Mouse (Mus musculus) CD8-positive naive resting alpha-beta T cell, adult 2 months (primary cell): ENCODE results near the gene Gltp.

ENCODE experiments used
- DNase-seq, 2 experiments: peaks; one replicate each; pipeline ENCODE4 v3.0.0; 2022; ENCODE audit warnings: low read depth in 2 of 2, low spot score in 2 of 2

The Gltp gene

DNA sequence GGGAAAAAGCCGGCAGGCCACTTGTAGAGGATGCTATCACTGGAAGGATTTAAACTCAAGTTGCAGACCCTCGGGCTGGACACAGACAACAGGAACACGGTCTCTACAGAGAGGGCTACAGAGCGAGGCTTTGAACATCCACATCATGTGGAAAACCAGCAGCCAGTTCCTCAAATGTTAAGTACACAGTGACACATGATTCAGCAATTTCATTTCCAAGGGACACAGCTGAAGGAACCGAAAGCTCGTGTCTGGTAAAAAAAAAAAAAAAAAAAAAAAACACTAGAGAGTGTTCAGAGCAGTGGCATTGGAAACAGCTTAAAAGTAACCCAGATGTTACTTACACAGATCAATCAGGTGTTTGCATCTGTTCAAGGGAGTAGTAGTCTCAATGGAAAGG, 29.8 kb downstream of the Gltp start:
- no peak for DNase-seq

DNA sequence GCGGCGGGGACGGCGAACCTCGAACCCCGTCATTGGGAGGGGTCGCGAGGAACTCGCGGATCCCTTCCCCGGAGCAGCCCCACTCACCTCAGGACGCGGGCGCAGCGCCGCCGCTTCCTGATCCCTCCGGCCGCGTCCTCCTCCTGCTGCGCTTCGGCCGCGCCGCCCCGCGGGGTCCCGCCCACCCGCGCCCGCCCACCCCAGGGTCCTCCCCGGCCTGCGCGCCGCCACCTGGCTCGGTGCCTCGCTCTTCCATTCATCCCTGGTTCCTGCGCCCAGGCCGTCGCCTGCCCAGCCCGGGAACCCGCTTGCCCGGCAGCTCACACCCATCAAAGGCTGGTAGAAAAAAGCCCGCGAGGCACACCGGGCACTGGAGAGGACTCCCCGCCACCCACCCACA, 32.5 kb downstream of the Gltp start, which contains the start of gene Trpv4:
Gene Trpv4 (minus strand): TSS at position 167 of the 400 bp plus-strand sequence.
- DNase-seq, result no peak

DNA sequence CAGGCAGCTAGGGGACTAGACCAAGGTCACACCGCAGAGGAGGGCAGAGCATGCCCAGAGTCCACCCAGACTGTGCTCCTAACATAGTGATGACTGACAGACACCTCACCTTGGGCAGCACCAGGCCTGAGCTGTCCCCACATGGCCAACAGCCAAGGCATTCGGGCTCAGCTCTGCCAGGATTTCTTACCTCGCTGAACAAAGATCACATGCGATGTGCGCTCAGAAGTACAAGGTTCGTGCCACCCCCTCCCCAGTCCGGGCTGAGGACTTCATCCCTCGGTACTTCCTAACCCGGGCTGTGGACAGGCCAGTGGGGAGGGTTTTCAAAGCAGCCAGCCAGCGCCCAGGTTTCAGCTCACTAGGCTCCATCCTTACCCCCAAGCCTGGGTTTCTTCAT, 33.4 kb downstream of the Gltp start:
- DNase-seq, result no peak

DNA sequence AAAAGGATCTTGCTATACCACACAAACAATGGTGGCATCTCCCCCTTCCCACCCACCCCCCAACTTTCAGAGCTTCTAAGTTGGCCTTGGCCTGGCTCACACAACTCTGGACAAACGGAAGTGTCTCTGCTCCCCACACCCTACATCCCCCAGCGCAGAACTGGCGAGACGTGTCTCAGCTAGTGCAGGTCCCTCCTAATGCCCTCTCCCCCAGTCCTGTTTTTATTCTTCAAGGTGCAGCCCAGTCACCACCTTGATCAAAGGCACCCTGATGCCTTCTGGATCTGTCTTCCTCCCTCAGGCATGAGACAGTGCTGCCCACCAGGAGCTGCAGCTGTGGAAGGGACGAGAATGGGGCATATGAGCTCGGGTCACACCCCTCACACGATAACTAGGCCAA, 34.5 kb downstream of the Gltp start:
- DNase-seq, result no peak

DNA sequence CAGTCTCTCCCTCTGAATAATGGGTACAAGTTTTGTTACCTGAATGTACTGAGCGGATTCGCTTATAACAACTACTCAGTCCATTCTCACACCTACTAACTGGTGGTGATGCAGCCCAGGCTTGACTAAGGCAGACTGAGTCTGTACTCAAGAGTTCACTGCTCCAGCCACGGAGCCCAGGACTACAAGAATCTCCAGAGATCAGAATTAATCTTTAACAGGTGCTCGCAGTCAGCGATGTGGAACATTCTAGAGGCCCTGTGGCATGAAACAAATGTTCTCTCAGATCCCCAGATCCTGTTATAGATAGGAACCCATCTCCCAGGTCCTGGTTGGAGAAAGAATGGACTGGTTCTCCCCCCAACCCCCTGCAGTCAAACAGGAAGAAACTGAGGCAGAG, 35.1 kb downstream of the Gltp start:
- DNase-seq, result no peak

DNA sequence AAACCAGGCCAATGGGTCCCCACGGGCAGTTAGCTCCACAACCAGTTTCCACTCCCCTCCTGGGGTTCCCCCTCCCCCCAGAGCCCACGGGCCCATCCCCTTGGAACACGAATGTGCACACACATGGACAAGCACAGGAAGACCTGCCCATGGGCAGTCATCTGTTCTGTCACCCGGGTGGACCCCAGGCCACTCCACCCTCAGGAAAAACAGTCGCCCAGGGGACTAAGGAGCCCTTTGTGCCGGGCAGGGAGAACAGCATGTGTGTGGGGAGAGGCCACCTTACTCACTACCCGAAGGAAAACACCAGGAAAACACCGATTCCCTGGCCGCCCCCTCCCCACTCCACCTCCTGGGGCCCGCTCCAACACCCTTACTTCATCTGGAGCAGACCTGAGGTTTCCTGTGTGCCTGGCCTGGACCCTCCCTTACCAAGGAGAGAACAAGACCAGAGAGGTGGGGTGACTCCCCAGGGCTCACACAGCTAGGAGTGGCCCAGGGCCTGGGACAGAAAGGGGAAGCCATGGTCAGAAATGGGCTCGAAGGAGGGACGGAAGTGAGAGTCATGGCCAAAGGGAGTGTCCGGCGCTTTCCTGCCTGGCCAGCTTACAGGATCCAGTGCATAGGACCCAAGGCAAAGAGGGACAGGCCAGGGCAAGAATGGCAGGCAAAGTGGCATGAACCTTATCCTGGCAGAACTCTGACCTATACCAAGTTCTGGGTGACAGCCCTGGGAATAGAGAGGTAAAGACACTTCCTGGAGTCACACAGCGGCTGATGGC, 36.9 kb downstream of the Gltp start:
- no peak for DNase-seq

DNA sequence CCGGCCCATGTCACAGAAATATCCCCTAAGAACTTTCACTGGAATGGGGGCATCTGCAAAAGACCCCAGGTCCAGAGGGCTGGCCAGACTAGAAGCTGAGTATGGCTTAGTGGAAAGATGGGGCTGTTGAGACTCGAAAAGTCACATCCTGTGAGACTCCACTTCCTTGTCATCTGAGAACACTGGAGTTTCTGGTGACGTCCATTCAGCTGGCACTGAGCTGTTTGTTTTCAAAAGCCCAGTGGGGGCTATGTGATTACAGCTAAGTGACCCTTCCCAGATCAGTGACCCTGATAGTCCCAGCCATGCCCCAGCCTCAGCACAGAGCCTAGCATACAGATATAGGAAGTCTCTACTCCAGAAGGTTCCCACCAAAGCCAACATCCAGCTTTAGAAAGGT, 39.3 kb downstream of the Gltp start:
- DNase-seq, result no peak

DNA sequence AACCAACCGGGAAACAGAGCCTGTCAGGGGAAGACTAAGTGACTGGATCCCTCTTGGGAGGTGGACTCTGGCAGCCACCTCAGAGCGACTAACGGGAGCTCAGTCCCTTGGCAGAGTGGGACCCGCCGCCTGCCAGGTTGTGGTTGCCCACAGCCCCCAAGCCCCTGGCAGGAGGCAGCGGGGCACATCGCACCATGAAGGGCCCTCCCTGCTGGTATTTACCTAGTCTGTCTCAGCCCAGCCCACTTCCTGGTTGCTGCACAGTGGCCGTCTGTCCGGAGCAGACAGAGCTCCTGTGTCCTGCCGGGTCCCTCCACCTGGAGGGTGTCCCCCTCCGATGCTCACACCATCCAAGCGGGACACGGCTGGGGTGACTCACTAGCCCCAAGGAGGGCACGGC, 39.8 kb downstream of the Gltp start:
- DNase-seq, result no peak

DNA sequence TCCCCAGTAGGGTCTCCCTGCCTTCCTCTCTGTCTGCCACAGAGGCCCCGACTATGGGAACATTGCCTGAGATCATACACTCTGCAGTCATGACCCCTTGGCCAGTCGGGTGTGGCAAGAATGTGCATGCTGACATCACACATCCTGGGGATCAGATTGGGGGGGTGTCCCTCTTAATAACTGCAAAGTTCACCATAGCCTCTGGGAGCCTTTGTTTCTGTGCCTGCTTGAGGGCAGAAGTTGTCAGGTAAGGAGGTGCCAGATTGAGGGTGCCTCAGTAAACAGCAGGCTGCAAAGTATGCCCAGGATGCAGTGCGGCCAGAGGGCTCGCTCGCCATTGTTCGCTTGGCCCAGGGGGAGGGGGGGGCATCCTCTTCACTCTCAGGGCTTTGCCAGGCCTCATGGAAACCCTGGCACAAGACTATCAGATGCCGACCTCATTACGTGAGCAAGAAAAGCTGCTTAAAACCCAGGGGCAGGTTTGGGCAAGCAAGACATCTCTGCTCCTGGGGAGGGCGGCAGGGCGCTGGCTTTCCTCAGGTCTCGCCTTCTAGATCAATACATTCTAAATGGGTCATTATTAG, 42.0 kb downstream of the Gltp start:
- DNase-seq, result no peak

DNA sequence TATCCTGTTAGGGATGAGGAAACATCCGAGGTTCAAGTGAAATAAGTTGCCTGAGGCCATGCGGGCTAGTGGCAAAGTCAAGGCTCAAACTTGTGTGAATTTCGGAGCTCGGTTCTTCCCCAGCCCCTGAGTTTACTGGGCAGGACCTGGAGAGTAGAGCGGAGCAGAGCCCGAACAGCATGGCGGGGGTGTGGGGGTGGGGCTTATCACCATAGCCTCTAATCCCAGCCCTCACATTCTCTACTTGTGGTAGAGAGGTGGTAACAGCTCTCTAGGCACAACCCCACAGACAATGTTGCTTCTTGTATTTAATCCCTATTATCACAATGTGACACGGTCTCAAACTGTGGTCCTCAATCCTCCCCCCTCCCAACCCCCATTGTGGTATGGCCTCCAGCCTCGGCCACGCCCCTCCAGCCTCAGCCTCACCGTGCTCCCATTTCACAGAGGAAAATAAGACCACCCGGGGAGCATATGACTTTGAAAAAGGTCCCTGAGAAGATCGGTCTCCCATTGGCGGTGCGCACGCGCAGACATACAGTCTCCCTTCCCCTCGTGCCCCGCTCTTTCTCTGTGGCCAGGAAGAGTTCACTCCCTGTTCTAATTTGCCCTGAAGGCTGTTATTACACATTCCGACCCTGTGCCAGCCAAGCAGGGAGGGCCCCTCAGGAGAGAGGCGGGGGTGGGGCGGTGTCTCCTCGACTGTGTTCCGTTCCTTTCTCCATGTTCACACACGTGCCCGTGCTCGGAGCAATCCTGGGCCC, 43.4 kb downstream of the Gltp start:
- DNase-seq, result no peak

DNA sequence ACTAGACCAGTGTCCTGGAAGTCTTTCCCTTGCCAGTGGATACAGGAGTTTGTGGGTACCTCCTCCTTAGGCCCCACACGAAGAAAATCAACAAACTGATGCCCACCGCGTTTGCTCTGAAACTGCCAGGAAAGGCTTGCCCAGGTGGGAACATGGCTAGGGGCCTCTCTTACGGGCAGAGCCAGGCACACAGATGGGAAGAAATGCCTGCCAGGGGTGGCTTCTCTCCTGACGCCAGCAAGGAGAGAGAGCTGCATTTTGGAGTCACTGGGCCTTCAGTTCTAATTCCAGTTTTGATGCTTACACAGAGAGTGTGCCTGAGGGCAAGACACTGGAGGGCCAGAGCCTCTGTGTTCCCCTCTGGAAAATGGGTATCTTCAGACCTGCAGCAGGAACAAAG, 44.9 kb downstream of the Gltp start:
- no peak for DNase-seq

DNA sequence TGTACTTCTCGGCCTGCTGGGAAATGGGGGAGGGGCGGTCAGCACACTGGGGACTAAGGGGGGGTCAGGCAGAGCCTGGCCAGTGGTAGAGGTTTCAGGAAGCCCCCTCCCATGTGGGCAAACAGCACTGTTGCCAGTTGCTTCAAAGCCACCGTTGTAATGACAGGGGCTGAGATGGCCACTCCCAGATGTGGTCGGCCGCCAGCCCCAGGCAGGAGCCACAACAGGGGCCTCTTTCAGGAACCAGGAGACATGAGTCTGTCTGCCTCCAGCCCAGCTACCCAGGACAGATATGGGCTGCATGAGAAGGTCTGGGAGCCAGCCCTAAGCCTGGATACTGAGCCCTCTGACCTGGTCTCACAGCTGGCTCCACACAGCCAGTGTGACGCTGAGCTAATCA, 45.9 kb downstream of the Gltp start:
- no peak for DNase-seq

DNA sequence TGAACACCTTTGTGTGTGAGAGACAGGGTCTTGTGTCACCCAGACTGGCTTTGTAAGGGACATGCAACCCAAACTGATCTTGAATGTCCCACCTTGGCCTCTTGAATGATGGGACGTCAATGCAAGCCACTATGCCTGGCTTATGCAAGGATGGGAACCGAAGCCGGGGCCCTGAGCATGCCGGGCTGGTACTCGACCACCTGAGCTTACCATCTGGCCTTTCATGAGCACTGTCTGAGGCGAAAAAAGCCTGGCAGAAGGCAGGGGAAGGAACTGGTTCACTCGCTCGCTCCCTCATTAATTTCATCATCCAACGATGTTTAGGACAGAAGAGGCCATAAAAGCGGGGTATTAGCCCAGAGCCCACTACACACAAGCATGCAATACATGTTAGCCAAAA, 50.0 kb downstream of the Gltp start:
- DNase-seq, result no peak

DNA sequence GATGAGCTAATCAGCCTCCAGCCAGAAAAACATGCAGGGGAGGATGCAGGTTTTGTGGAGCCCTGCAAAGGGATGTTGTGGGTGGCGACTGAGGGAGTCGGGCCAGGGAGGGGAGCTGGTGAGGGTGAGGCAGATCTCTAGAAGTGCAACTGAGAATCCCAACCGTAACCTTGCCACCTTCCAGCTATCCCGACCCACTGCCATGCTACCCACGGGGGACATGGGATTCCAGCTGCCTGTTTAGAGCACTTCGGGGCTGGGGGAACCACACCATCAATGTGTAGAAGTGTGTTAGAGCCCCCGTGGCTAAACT, 51.2 kb downstream of the Gltp start:
- no peak for DNase-seq

DNA sequence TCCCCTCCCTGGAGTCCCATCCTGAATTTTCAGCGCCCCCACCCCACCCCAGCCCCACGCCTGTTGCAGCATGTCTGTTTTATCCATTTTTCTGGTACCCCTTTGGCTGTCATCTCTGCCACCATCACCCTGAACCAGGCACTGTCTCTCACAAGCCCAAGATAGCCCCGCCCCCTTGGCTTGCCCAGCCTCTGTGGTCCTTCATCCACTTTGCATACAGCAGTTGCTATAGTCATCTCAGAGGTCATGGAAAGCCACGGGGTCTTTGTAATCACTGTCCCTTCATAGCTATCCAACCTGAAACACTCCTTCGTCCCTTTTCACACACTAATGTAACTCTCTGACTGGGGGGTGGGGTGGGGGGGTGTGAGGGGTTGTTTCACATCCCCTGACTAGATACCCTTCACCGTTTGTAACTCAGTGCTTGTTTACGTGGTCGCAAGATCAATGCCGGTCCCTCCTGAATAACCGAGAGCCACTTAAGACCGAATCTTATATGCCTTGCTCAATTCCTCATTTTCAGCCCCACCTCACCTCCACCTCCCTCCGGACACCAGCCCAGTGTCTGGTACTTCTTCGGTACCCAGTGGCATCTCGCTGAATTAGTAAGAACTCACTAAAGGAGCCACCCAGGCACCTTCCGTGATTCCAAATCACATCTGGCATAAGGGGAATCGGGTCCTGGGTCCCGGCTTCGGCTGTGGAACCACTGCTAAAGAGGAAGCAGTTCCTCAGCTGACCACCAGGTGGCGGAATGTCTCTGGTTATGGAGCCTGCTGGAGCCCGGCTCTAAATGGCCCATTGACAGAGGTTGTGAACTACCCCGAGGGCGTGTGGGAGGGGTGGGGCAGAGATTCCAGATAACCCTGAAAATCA, 51.8 kb downstream of the Gltp start:
- DNase-seq, result peak; percentile 83 to 87

DNA sequence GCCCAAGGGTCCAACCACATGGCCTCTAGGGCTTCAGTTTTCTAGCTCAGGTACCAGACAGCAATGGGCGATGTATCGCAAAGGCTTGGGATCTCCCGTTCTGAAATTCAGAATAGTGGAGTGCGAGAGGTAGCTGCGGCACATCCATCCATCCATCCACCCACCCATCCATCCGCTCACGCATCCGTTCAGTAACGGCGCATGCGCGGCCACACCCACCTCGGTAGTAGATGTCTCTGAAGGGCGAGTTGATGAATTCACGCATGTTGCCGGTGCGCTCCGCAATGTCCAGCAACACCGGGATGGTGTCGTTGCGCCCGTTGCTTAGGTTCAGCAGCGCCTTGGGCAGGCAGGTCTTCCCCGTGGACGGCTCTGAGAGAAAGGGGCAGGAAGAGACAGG, 54.7 kb downstream of the Gltp start:
- no peak for DNase-seq

DNA sequence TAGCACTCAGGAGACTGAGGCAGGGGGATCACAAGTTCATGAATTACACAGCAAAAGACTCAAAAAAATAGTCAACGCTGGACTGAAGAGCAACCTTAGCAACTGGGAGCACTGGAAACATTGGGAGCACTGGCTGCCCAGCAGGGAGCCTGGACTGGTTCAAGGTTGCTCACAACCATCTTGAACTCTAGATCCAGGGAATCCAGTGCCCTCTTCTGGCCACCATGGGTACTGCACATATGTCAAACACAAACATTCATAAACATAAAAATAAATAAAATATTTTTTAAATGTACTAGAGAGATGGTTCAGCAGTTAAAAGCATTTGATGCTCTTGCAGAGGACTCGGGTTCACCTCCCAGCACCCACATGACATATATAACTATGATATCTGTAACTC, 59.4 kb downstream of the Gltp start:
- DNase-seq, result peak in 1 of 2 experiments; percentile 43

DNA sequence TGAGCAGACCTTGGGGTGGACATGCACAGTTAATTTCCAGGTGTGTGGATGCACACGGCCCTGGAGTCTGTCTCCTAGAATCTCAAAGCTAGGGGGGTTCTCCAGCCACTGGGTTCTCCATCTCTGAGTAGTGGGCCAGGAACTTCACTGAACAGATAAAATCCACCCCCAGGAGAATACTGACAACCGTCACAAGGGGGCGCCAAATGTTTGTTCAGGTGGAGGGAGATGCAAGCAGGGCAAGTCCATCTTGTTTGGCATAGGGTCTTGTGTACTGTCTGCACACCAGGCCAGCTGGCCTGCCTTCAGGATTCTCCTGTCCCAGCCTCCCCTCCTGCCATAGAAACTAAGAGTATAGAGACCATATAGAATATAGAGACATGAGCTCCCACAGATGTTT, 65.2 kb downstream of the Gltp start:
- peak; percentile 57 to 71 for DNase-seq

DNA sequence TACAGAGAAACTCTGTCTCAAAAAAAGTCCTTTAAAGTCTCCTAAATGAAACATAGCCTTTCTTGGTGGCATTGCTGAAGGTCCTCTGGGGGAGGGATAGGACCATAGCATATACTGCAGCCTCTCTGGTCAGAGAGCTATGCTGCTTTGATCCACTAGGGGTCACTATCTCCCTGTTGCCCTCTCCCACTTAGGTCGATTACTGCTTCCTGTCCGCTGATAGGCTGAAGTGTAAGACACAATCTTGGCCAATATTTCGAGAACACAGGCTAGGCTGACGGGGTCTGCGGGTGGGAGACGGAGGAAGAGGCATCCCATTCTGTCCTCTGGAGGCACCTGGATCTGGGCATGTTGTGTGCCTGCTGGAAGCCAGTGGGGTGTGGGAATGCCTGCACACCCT, 70.5 kb downstream of the Gltp start:
- DNase-seq, result no peak
